Mouse (Mus musculus): Measurements from ENCODE around the gene Ip6k2.

Gene Ip6k2

DNA sequence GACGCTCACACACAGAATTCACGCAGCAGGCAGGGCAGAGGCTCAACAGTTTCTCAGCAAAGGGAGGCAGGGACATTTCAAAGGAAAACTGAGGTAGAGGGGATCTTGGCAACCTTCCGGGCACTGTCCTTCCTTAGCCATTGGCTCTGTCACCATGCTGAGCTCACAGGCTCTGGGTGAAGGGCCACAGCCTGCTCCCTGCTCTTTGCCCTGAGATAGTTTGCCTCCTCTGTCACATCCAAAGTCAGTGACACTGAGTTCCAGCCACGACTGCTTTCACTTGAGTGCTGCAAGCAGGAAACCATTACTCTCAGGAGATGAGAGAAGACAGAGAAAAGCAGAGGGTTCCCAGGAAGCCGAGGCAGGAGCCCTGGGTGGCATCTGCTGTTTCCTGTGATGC lies 36.5 kb downstream of the Ip6k2 start:
- DNase-seq (ENCODE audit: low spot score), result no peak

DNA sequence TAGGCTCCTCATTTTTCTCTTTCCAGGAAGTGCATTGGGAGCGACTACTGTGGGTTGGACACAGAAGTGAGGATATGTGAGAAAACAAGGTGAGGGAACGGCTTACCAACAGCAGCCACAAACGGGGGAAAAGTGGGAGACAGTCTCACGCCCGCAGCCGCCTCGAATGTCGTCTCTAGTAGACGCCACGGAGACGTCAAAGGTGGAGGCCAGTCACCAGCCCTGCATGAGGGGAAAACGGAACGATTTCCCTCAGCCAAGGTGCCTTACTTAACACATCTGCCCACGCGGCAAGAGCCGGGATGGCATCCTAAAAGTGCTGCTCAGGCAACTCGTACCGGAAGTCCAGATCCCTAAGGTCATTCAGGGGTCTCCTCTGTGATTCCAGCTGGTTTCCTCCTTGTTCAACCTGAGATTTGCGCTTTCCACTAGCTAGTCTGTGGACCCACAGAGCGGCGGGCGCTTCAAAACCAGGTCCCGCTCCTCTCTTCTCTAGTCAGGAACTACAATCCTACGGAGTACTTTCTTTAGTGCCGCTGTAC lies 40.6 kb downstream of the Ip6k2 start:
- no peak for DNase-seq (ENCODE audit: low spot score)

DNA sequence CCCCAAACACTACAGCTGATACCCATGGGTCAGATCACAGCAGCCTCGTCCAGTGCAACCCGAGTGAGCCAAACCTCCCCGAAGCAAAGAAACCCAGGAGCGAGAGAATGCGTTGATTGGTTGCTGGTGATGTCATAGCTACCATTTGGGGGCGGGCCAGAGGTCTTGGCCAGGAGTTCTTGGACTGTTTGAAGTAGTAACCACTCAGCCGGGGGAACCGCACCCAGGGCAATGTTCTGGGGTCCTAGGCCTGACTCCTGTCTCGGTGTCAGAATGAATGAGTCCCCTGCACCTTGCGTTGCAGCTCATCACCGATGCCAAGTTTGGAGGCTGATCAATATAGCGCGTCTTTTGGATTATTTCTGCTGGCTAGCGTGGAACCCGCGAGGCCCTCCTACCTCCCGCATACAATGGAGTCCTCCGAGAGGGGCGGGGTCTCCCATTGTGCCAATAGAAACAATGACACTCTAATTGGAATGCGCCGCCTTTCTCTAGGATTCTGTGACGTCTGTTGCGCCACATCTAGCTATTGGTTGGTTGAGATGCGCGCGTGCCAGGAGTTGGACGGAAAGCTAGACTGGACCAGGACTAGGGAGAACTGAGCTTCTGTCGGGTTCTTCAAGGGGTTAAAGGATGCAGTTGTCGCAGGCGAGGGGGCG lies 41.3 kb downstream of the Ip6k2 start:
- DNase-seq (ENCODE audit: low spot score), result peak; percentile 90

DNA sequence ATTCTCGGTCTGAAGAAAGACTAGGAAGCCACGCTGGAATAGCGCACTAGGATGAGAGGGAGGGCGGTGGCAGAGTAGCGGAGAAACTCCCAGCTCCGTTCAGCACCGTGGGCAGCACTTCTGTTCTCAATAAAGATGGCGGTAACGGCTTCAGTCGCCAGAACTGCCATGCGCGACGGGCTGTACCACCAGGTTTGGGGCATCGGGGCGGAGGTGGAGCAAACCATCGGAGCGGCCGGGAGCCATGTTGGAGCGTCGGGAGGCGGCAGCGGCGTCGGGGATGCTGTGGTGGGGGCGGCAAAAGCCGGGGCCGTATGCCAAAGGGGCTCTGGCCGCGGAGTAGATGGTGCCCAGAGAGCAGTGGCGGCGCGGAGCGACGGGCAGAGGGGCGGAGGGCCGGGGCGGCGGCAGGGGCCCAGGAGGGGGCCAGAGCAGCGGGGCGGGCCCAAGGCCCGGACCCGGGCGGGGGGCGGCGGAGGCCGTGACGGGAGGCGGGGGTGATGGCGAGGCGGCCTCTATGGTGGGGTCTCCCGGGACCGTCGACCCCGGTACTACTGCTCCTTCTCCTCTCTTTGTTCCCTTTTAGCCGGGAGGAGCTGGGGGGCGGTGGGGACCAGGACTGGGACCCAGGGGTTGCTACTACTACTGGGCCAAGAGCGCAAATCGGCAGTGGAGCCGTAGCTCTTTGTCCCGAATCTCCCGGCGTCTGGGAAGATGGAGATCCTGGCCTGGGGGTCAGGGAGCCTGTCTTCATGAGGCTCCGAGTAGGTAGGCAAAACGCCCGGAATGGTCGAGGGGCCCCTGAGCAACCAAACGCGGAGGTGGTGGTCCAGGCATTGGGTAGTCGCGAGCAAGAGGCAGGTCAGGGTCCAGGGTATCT lies 42.5 kb downstream of the Ip6k2 start, which contains the start of gene Celsr3:
Gene Celsr3, plus strand, starts transcription at position 501 of the 880 bp plus-strand sequence.
- peak; percentile 85 for DNase-seq (ENCODE audit: low spot score)

- peak; percentile 57 for DNase-seq (ENCODE audit: low spot score)
Measured at GRCm38 (mm10) chr9:108826700-108827340, 43.2 kb downstream of the Ip6k2 start.

GRCm38 (mm10) chr9:108827454-108827853 lies 43.9 kb downstream of the Ip6k2 start:
- DNase-seq (ENCODE audit: low spot score), result no peak

DNA sequence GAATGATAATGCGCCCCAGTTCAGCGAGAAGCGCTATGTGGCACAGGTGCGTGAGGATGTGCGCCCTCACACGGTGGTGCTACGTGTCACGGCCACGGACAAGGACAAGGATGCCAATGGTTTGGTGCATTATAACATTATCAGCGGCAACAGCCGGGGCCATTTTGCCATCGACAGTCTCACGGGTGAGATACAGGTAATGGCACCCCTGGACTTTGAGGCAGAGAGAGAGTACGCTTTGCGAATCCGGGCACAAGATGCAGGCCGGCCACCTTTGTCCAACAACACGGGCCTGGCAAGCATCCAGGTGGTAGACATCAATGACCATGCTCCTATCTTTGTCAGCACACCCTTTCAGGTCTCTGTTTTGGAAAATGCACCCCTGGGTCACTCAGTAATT lies 44.3 kb downstream of the Ip6k2 start:
- no peak for DNase-seq (ENCODE audit: low spot score)

- DNase-seq (ENCODE audit: low spot score), result no peak
Measured at GRCm38 (mm10) chr9:108831637-108832036, 48.0 kb downstream of the Ip6k2 start.

- DNase-seq (ENCODE audit: low spot score), result peak; percentile 82
Measured at GRCm38 (mm10) chr9:108832390-108833108, 49.0 kb downstream of the Ip6k2 start.

- peak; percentile 69 for DNase-seq (ENCODE audit: low spot score)
Measured at GRCm38 (mm10) chr9:108842989-108843388, 59.4 kb downstream of the Ip6k2 start.

- DNase-seq (ENCODE audit: low spot score), result no peak
Measured at GRCm38 (mm10) chr9:108845390-108845789, 61.8 kb downstream of the Ip6k2 start.

DNA sequence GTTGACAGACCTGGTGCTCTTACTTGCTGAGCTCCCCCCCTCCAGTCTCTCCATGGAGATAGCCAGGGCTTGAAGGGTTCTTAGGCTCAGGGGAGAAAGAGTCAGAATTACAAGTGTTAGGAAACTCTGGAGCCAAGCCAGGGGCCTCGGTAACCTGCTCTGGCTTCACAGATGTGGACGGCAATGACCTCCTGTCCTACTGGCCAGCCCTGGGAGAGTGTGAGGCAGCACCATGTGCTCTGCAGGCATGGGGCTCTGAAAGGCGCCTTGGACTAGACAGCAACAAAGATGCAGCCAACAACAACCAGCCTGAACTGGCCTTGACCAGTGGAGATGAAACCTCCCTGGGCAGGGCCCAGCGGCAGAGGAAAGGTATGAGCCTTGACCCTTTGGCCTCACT lies 63.8 kb downstream of the Ip6k2 start:
- DNase-seq (ENCODE audit: low spot score), result no peak

GRCm38 (mm10) chr9:108848419-108848818 lies 64.8 kb downstream of the Ip6k2 start:
- no peak for DNase-seq (ENCODE audit: low spot score)

DNA sequence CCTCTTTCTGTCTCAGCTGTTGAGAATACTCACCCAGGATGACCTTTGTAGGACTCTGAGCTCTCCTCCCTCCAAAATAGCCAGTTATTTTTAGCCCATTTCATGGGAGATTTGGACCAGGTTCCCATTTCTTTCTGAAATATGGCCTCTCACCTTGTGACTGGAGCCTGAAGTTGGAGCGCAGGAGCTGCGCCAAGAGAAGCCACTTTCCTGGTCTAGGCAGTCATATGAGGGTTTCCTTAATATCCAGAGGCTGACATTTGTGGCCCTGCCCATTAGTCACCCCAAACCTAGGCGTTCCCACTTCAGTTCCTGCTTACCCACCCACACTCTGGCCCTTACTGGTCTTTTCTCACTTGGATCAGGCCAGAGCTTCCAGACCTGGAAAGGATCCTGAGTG lies 69.4 kb downstream of the Ip6k2 start, which contains the start of gene Slc26a6:
Gene Slc26a6, plus strand, starts transcription at position 308 of the 400 bp plus-strand sequence.
- no peak for DNase-seq (ENCODE audit: low spot score)

- DNase-seq (ENCODE audit: low spot score), result peak; percentile 92
Measured at GRCm38 (mm10) chr9:108853635-108854240, 70.1 kb downstream of the Ip6k2 start.

DNA sequence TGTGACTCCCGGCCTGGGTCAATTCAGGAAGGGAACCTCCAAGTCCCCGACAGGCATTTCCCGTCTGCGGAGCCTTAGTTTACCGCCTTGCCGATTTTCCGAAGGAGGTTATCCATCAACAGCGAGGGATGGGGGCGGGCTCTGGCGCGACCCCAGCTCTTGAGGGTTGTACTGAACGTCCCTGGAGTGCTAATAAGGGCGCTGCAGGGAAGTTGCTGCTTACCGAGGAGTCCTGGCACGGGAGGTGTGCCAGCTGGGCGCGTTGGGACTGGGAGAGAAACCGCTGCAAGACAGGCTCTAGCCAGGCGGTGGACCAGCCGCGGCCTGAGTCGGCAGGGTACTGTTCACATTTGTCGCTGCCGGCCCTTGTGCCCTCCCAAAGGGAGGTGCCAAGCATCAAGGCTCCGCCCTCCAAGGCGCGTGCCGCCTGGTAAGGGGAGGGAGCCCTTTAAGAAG lies 70.7 kb downstream of the Ip6k2 start:
- peak; percentile 85 for DNase-seq (ENCODE audit: low spot score)

DNA sequence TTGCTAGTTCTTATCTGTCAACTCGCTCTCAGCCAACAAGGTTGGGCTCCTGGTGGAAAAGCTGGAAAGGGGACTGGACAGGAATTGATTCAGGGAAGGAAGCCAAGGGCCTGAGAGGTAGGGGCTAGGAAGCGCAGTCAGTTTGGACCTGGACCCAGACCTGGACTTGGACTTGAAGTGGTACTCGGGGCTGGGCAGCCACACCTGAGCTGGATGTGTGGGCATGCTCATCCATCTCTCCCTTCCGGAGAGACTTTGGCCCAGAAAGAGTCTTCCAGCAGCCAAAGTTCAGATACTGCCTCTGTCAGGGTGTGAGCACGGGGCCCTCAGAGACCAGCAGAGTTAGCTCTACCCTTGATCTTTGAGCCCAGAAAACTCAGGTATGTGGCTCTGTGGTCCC lies 71.7 kb downstream of the Ip6k2 start:
- no peak for DNase-seq (ENCODE audit: low spot score)

All from layer of hippocampus, adult 11-12 months (tissue).